Mouse (Mus musculus): Measurements from ENCODE around the gene Scaf8. TPM values are rescaled to one million over a fixed set of nuclear protein-coding genes. Genes with fewer than 3 reads are reported as not detected.

Gene Scaf8
- total RNA-seq, 2 experiments from 2014 or later: 33.1 to 35.0 TPM

DNA sequence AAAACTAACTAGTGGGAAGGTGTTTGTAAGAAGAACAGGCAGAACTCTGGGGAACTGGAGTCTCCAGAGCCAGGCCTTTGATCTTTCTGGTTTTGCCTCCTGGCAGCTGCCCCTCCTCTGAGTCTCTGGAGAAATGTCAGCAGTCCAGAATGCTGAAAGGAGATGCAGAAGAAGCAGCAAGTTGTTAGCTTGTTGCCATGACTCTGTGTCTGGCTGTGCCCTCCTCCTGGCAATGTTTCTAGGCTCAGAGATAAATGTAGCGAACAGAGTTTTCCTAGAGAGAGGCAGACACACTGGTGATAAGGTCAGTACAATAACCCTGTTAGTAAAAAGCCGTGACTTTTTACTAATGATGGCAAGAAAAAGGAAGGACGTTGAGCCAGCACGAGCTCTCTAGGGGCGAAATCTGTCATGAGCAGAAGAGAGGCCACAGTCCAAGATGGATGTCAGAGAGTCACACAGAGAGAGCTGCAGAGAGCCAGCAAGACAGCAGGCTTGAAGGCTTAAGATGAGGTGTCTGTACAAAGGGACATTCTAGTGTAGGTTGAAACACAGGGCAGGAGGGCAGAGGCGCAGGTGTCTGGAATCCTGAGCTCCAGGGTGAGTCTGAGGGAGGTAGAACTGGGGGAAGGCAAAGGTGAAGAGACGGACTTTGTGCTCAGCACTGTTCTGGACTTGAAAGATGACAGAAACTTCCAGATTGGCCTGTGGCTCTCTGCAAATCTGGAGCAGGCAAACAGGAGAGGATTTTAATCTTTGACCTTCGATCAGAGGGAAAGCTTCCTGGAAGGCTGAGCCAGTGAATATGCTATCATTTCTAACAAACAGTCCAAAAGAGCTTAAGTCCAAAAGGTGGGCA is 130.3 kb downstream of the Scaf8 start:
- peak in 1 of 2 experiments; percentile 8 for DNase-seq
- intact Hi-C loops (cut with DNase I): no loop called here

DNA sequence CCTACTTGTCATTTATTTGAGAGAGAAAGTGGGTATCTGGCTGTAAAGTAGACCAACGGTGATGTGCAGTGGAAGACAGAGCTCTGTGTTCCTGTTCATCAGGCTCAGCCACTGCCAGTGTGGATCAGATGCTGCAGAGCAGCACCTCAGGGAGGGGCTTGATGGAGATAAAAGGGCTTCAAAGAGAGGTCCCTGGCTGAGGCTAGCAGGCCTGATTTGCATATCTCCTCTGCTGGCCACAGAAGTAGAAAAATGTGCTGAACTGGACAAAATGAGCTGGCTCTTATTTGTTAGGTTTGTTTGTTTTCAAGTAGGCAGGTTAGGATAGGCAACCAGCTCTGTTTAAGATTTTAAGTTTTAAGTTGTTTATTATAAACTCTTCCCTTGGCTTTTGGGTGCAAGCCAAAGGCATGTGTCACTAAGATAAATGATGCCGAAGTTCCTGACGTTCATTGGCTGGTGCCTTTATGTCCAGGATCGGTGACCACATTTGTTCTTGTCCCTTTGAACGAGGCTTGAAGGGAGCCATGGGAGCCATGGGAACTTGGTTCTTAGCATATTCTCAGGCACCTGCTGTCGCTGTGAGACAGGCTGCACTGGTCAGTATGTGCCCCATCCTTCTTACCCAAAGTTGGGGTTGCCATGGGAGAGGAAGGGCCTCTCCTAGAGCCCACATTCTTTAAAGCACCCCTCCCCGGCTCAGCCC is 132.0 kb downstream of the Scaf8 start:
- intact Hi-C loops (cut with DNase I): no loop called here
- DNase-seq: no peak

Other genes starting within 250 kb of the Scaf8 start
- 1 to 10 TPM; 1.4 to 2.3 TPM for gene Tiam2, start 211.6 kb downstream of the Scaf8 start, total RNA-seq (2021)

All from heart, postnatal 36 days (tissue).